Mouse (Mus musculus) CH12.LX (cell line): ENCODE results near the gene Borcs8. TPM values are rescaled to one million over a fixed set of nuclear protein-coding genes. Genes with fewer than 3 reads are reported as not detected.

ENCODE experiments used
- DNase-seq: peaks from one replicate; pipeline ENCODE4 v3.0.0-alpha.2; 2013; ENCODE audit errors: extremely low read depth
- H3K27ac ChIP-seq: 2 replicates; pipeline ENCODE4 v1.5.1; 2012; ENCODE audit warnings: low read depth, mild to moderate bottlenecking, control low read depth, moderate library complexity; ENCODE audit not compliant: insufficient read depth
- H3K27me3 ChIP-seq: replicated peaks from 2 replicates; pipeline ENCODE3; 2012; ENCODE audit warnings: inconsistent platforms
- H3K36me3 ChIP-seq, 2 experiments: replicated peaks in 1 of 2; 2 replicates each; pipeline versions ENCODE3 to v1.6.1; 2012; ENCODE audit warnings: inconsistent platforms in 1 of 2, low read length in 1 of 2, mild to moderate bottlenecking in 1 of 2, mixed read lengths in 1 of 2, moderate library complexity in 1 of 2; ENCODE audit not compliant: control insufficient read depth in 1 of 2, insufficient read depth in 1 of 2
- H3K4me1 ChIP-seq, 2 experiments: 2 replicates each; pipeline ENCODE4 v1.6.1; 2012; ENCODE audit warnings: inconsistent platforms in 1 of 2, moderate library complexity in 1 of 2; ENCODE audit not compliant: insufficient read depth in 2 of 2, control insufficient read depth in 1 of 2
- H3K4me2 ChIP-seq: 2 replicates; pipeline ENCODE4 v1.6.1; 2012; ENCODE audit warnings: low read depth, mild to moderate bottlenecking, control low read depth; ENCODE audit not compliant: poor library complexity, insufficient read depth, severe bottlenecking
- H3K4me3 ChIP-seq, 3 experiments: fragments of 150-350 bp in 1 of 3; sonication (generic) in 1 of 3; replicated peaks in 1 of 3; 2 replicates each; pipeline versions ENCODE3 to v1.5.1; 2011 to 2012; ENCODE audit warnings: low read depth in 2 of 3, low read length in 2 of 3, mild to moderate bottlenecking in 2 of 3, moderate library complexity in 2 of 3, control low read depth in 1 of 3, improper control_type of control experiment in 1 of 3, inconsistent platforms in 1 of 3, mixed read lengths in 1 of 3; ENCODE audit not compliant: poor library complexity in 1 of 3
- H3K79me2 ChIP-seq: replicated peaks from 2 replicates; pipeline ENCODE4 v1.6.1; 2012; ENCODE audit warnings: mild to moderate bottlenecking, moderate library complexity; ENCODE audit not compliant: control insufficient read depth, poor library complexity, insufficient read depth, severe bottlenecking; ENCODE audit errors: extremely low read depth
- H3K9ac ChIP-seq: 2 replicates; pipeline ENCODE4 v1.6.1; 2012; ENCODE audit warnings: low read depth, mild to moderate bottlenecking, control low read depth, moderate library complexity; ENCODE audit not compliant: insufficient read depth
- H3K9me3 ChIP-seq: replicated peaks from 2 replicates; pipeline ENCODE3; 2012; ENCODE audit warnings: low read length, inconsistent platforms, mixed read lengths
- CHD1 ChIP-seq: IDR thresholded peaks from 2 replicates; pipeline ENCODE4 v1.6.1; 2012; ENCODE audit warnings: low read depth, low read length, improper control_type of control experiment, inconsistent platforms
- CHD2 ChIP-seq: IDR thresholded peaks from 2 replicates; pipeline ENCODE4 v1.6.1; 2011; ENCODE audit warnings: low read length, improper control_type of control experiment
- CTCF ChIP-seq, 2 experiments: IDR thresholded peaks in 1 of 2; conservative IDR thresholded peaks in 1 of 2; 2 replicates each; pipeline ENCODE4 v1.5.1; 2011 to 2012; ENCODE audit warnings: low read depth in 2 of 2, low read length in 2 of 2, improper control_type of control experiment in 1 of 2, inconsistent platforms in 1 of 2, mild to moderate bottlenecking in 1 of 2, moderate library complexity in 1 of 2
- E2F4 ChIP-seq: IDR thresholded peaks from 2 replicates; pipeline ENCODE4 v1.6.1; 2011; ENCODE audit warnings: low read depth, low read length, improper control_type of control experiment; ENCODE audit not compliant: insufficient replicate concordance
- GABPA ChIP-seq: IDR thresholded peaks from 2 replicates; pipeline ENCODE4 v1.6.1; 2012; ENCODE audit warnings: low read depth, low read length, improper control_type of control experiment, inconsistent platforms; ENCODE audit not compliant: insufficient replicate concordance
- HCFC1 ChIP-seq: IDR thresholded peaks from 2 replicates; pipeline ENCODE4 v1.6.1; 2012; ENCODE audit warnings: low read depth, mild to moderate bottlenecking, inconsistent platforms, low read length, improper control_type of control experiment
- IRF4 ChIP-seq: IDR thresholded peaks from 2 replicates; pipeline ENCODE4 v1.6.1; 2014; ENCODE audit warnings: low read depth, mild to moderate bottlenecking, inconsistent platforms, low read length, improper control_type of control experiment
- JUND ChIP-seq: conservative IDR thresholded peaks from 2 replicates; pipeline ENCODE4 v1.6.1; 2011; ENCODE audit warnings: low read depth, low read length, improper control_type of control experiment
- MAZ ChIP-seq: IDR thresholded peaks from 2 replicates; pipeline ENCODE4 v1.6.1; 2012; ENCODE audit warnings: low read depth, mild to moderate bottlenecking, inconsistent platforms, low read length, improper control_type of control experiment, moderate library complexity
- MEF2A ChIP-seq: IDR thresholded peaks from 2 replicates; pipeline ENCODE4 v1.6.1; 2014; ENCODE audit warnings: low read depth, mild to moderate bottlenecking, inconsistent platforms, low read length, improper control_type of control experiment, borderline replicate concordance
- MYC ChIP-seq: IDR thresholded peaks from 2 replicates; pipeline ENCODE4 v1.6.1; 2011; ENCODE audit warnings: low read depth, mild to moderate bottlenecking, improper control_type of control experiment, low read length
- NELFE ChIP-seq: IDR thresholded peaks from 2 replicates; pipeline ENCODE4 v1.6.1; 2011; ENCODE audit warnings: low read depth, low read length, improper control_type of control experiment
- NRF1 ChIP-seq: IDR thresholded peaks from 2 replicates; pipeline ENCODE4 v1.6.1; 2014; ENCODE audit warnings: low read depth, mild to moderate bottlenecking, inconsistent platforms, low read length, improper control_type of control experiment, moderate library complexity
- POLR2A ChIP-seq: IDR thresholded peaks from 2 replicates; pipeline ENCODE4 v1.6.1; 2011; ENCODE audit warnings: low read depth, mild to moderate bottlenecking, improper control_type of control experiment, low read length
- RAD21 ChIP-seq: IDR thresholded peaks from 2 replicates; pipeline ENCODE4 v1.6.1; 2011; ENCODE audit warnings: low read depth, mild to moderate bottlenecking, low read length, improper control_type of control experiment, moderate library complexity
- SMC3 ChIP-seq: IDR thresholded peaks from 2 replicates; pipeline ENCODE4 v1.6.1; 2011; ENCODE audit warnings: low read depth, low read length, improper control_type of control experiment
- TBP ChIP-seq: conservative IDR thresholded peaks from 2 replicates; pipeline ENCODE4 v1.6.1; 2011; ENCODE audit warnings: low read depth, low read length, improper control_type of control experiment
- TCF12 ChIP-seq: IDR thresholded peaks from 2 replicates; pipeline ENCODE4 v1.6.1; 2014; ENCODE audit warnings: low read depth, mild to moderate bottlenecking, inconsistent platforms, low read length, improper control_type of control experiment
- UBTF ChIP-seq: IDR thresholded peaks from 2 replicates; pipeline ENCODE4 v1.6.1; 2012; ENCODE audit warnings: low read depth, mild to moderate bottlenecking, inconsistent platforms, low read length, improper control_type of control experiment, moderate library complexity
- USF2 ChIP-seq: conservative IDR thresholded peaks from 2 replicates; pipeline ENCODE4 v1.6.1; 2011; ENCODE audit warnings: low read depth, low read length, improper control_type of control experiment
- ZC3H11A ChIP-seq: IDR thresholded peaks from 2 replicates; pipeline ENCODE4 v1.6.1; 2012; ENCODE audit warnings: low read depth, mild to moderate bottlenecking, inconsistent platforms, low read length, improper control_type of control experiment
- ZNF384 ChIP-seq: IDR thresholded peaks from 2 replicates; pipeline ENCODE4 v1.6.1; 2012; ENCODE audit warnings: low read depth, low read length, improper control_type of control experiment, inconsistent platforms
- dilution Hi-C: fragments of 300-500 bp; cut with MboI; formaldehyde crosslinking; loops from 2 replicates; pipeline ENCODE4 v1.14.3; 2020; ENCODE audit warnings: low sequenced_read_pairs; ENCODE audit not compliant: extremely low pct_unique_long_range_greater_than_20kb, extremely low pct_ligation_motif_present
- in situ Hi-C: fragments of 300-500 bp; cut with MboI; formaldehyde crosslinking; loops from 3 replicates; pipeline ENCODE4 v1.14.3; 2019; ENCODE audit warnings: low sequenced_read_pairs, low pct_ligation_motif_present, low pct_unique_long_range_greater_than_20kb, mixed read lengths
- polyA plus RNA-seq: library from polyadenylated mRNA; unstranded; fragments of >175 nt; gene quantifications from 2 replicates; pipeline ENCODE4 v1.2.1, GENCODE M21; 2012; ENCODE audit warnings: low read depth; ENCODE audit not compliant: insufficient read length
- total RNA-seq, 2 experiments: library from RNA; depleted of rRNA; stranded (reverse); fragments of 300-350 nt in 1 of 2; fragments of >200 nt in 1 of 2; gene quantifications; 2 replicates each; pipeline ENCODE4 v1.2.3; 2012 to 2014

Borcs8 gene
- total and polyA plus RNA-seq, 3 experiments, result 22.2 to 56.4 (median 44.0) TPM

DNA sequence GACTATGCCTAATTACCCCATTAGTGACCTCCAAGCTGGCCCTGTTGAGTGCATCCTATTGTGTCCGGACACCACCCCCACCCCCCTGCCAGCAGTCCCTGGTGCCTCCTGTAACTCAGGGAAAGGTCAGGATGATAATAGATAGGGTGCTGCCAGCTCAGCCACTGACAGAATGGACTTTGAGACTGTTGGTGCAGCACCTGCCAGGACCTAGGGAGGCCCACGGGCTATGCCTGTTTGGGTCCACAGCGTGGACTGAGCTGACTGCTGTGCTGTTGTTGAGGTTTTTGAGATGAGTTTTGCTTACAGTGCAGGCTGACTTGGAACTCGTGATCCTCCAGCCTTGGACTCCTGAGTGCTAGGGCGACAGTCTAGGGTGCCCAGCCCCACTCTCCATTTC is 53.9 kb downstream of the Borcs8 start:
- DNase-seq, result no peak
- no peak for TF ChIP-seq IRF4
- no peak for TF ChIP-seq TBP
- no peak for TF ChIP-seq E2F4
- TF ChIP-seq CHD1, result no peak
- no peak for TF ChIP-seq NRF1
- no peak for TF ChIP-seq ZNF384
- Histone ChIP-seq H3K9me3 (no peaks in the 10 kb centered on the region), H3K4me3 (no peak overlapping the region), H3K9ac (no peak overlapping the region), H3K36me3 (peaks cover 15 to 47% of the 10 kb centered on the region in 2 experiments), H3K79me2 (no peaks in the 10 kb centered on the region), H3K27me3 (no peaks in the 10 kb centered on the region), H3K4me2 (no peak overlapping the region), H3K4me1 (peaks cover 0 to 4% of the 10 kb centered on the region in 2 experiments; a peak in 1 of 4 replicates), H3K27ac (no peak overlapping the region)
- dilution Hi-C loops, result no loop called here
- in situ Hi-C loops, result no loop called here

DNA sequence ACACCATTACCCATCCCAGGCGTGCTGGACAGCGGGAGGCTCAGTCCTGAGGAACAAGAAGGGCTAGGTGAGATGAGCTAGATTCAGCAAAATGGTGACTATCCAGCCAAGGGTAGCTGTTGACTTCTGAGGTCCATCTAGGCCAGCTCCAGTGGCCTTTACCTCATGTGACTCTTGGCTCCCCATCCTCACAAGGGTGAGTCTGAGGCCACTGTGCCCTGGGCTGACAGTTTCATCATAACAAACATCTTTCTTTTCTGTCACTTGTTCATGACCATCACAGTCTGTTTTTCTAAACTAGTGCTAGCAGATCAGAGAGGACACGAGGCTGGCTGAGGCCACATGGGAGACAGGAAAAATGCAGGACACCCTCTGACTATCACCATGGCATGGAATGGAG is 54.9 kb downstream of the Borcs8 start:
- TF ChIP-seq POLR2A (no peak), ZC3H11A (no peak), USF2 (no peak), CHD2 (no peak), NELFE (no peak), ZNF384 (no peak), MYC (no peak), MEF2A (no peak), MAZ (no peak), CHD1 (no peak), TBP (no peak), HCFC1 (no peak), JUND (no peak), GABPA (no peak), UBTF (no peak), CTCF (conservative IDR thresholded peaks at IDR 0.05 in 1 of 2, IDR thresholded peaks at IDR 0.05 in 1 of 2; ENCODE audit: low read depth in 2 of 2, low read length in 2 of 2) (no peak), TCF12 (no peak), RAD21 (no peak), SMC3 (no peak)
- no peak for DNase-seq
- dilution Hi-C loops, result no loop called here
- Histone ChIP-seq H3K9ac (no peak overlapping the region), H3K36me3 (peaks cover 10 to 38% of the 10 kb centered on the region in 2 experiments), H3K4me2 (no peak overlapping the region), H3K4me1 (peaks cover 0 to 4% of the 10 kb centered on the region in 2 experiments; a peak in 1 of 4 replicates), H3K79me2 (no peaks in the 10 kb centered on the region), H3K9me3 (no peaks in the 10 kb centered on the region), H3K27me3 (no peaks in the 10 kb centered on the region), H3K4me3 (no peak overlapping the region), H3K27ac (no peak overlapping the region)
- in situ Hi-C loops, result no loop called here
